Mouse (Mus musculus) T-helper 17 cell (primary cell): Measurements from ENCODE around the gene Smarcd1.

Experiments used
- in situ Hi-C, 2 experiments: fragments of 300-600 bp; cut with MboI, MseI; formaldehyde crosslinking; loops; 1 replicate in 1 of 2; 2 replicates in 1 of 2; pipeline ENCODE4 v1.15.1; 2025; ENCODE audit warnings: high pct_unique_total_duplicates in 2 of 2

Gene Smarcd1

DNA sequence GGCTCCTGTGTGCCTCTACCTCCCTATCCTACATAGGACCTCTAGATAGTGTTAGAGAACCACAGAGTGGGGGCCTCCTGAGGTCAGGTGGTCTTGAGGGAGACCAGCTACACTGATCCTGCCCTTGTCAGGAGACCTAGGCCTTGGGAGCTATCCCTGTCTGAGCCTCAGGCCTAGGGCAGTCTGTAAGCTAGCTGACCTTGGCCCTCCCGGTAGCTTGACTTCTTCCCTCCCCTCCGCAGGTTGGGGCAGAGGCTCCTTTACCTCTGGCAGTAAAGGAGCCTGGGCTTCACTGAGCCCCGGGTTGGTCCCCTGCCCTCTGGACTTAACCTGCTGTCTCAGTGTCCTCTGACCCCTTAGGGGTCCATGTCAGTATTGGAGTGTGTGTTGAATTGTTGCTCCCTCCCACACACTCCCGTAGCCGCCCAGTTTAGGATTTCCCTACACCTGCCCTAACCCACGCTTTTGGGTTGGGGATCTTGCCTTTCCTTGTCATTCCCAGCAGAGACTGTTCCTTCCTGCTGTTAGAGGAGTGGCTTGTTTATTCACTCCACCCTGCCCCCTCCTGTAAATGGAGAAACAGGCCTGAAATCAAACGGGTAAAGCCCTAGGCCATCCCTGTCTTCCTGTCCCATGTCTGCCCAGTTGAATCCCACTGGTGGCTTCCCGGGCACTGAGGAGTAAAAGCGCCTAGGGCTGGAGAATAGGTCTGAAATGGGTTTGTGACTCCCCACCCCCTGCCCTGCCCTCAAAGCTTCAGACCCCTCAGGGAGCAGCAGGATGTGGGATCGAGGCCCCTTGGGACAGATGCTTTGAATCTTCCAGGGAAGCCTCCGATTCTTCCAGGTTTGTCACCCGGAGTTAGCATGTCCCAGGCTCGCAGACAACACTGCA is 11.0 kb downstream of the Smarcd1 start:
- in situ Hi-C loops = no loop called here

DNA sequence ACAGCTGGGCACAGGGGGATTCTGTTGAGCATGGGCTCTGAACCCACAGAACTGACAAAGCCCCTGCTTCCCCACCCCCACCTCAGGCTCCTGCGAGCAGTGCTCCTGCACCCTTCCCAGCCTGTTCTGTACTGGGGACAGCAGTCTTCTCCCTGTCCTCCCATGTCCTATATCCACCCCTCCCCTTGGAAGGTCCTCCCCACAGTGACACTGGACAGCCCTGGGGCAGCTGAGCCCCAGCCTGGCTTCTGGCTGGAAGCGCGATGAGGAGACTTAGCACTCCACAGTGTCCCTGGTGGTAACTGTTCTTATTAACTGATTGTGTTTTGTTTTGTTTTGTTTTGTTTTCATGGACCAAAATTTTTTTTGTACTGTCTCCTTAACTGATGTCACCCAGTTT is 11.6 kb downstream of the Smarcd1 start:
- in situ Hi-C loops = no loop called here

DNA sequence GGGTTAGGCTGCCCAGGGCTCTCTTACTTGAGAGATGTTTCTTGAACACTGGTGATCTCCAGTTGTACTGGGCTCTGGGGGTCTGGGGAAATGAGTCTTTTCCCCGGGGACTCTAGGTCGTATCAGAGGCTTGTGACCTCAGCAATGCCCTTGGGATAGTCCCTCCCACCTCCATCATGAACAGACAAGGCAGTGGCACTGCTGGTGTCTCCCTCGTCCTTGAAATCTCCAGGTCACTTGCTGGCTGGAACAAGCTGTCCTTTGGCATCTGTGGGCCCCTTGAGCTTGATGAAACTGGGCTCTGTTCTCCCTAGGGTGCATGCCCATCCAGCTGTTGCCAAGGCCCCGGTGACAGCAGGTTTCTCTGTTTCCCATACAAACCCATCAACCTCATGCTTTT is 12.3 kb downstream of the Smarcd1 start:
- in situ Hi-C loops = no loop called here

DNA sequence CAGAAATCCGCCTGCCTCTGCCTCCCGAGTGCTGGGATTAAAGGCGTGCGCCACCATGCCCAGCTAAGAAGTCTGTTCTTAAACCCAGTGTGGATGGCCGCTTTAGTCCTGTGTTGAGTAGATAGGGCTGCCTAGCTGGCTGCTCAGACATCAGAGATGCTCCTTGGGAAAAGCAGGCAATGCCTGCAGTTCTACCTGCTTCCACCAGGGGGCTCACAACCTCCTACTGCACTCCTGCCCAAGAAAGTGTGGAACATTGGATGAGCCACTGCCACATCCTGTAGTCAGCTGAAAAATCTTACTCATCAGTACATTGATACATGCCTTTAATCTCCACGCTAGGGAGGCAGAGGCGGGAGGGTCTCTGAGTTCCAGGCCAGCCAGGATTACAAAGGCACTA is 12.9 kb downstream of the Smarcd1 start:
- in situ Hi-C loops = loop anchor here in 1 of 2 experiments (5.0 kb wide), 1 partner anchor 57 kb away; the partner anchor contains the start of gene Cers5

DNA sequence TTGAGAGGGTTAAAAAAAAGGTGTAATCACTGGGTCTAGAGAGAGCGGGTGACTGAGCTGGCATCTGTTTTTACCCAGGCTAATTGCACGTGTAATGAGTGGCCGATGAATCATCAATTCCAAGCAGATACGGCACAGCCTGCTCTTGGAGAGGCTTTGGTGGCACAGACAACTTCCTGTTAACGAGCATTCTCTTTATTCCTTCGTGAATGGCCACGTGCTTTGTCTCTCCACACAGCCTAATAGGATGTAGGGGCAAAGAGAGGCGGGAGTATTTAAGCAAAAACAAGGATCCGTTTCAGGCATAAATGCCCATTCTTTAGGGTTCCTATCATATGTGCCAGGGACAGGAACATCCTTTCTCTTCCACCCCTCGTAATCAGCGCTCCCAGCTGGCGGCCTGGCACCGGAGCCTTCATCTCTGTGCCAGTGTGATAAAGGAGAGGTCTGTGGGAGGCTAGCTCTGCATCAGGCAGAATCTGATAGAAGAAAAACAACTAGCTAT is 13.5 kb downstream of the Smarcd1 start:
- in situ Hi-C loops = loop anchor here in 1 of 2 experiments (5.0 kb wide), 1 partner anchor 57 kb away; the partner anchor contains the start of gene Cers5

DNA sequence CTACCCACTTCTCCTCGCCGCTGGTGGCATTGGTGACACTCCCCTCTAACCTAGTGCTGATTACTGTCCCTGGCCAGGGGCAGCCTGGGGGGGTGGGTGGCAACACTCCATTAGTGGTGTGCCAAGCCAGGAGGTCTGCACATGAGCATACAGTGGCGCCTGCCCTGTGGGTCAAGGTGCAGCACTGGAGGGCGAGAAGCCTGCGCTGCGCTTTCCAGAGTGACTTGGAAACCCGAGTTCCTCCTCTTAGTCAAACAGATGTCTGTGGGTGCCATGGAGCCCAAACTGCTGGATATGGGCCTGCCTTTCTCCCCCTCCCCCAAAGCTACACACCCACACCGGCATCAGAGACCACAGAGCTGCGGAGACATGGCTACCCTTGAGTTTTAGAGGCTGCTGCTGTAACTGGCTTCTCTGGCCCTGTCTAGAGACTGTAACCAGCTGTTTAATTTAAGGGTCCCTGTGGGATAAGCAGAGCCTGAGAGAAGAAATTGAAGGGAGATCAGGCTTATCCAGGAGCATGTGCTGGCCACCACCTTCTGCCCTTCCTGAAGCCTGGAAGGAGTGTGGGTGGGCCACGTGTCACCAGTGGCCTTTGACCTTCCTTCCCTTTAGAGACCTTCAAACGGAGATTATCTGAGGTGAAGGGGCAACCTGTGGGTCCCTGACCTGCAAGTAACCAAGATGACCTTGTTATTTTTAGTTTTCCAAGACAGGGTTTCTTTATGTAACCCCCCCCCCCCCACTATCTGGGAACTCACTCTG is 14.2 kb downstream of the Smarcd1 start:
- in situ Hi-C loops = loop anchor here in 1 of 2 experiments (5.0 kb wide), 1 partner anchor 56 kb away; the partner anchor contains the start of gene Cers5

DNA sequence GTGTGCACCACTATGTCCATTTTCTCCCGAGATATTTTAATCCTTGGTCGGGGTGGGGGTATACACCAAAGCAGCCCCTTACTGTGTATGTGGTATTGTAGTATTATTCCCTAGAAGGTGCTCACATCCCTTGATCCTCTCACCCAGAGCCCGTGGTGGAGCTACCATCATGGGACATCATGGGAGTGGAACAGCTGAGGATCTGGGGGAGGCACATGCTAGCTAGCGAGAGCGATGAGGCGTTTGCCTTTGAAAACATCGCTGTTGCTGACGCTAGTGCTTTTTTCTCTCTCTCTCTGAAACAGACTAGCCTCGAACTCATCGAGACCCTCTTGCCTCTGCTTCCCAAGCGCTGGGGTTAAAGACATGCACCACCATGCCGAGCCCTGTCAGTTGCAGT is 14.9 kb downstream of the Smarcd1 start:
- in situ Hi-C loops = loop anchor here in 1 of 2 experiments (5.0 kb wide), 1 partner anchor 55 kb away; the partner anchor contains the start of gene Cers5

DNA sequence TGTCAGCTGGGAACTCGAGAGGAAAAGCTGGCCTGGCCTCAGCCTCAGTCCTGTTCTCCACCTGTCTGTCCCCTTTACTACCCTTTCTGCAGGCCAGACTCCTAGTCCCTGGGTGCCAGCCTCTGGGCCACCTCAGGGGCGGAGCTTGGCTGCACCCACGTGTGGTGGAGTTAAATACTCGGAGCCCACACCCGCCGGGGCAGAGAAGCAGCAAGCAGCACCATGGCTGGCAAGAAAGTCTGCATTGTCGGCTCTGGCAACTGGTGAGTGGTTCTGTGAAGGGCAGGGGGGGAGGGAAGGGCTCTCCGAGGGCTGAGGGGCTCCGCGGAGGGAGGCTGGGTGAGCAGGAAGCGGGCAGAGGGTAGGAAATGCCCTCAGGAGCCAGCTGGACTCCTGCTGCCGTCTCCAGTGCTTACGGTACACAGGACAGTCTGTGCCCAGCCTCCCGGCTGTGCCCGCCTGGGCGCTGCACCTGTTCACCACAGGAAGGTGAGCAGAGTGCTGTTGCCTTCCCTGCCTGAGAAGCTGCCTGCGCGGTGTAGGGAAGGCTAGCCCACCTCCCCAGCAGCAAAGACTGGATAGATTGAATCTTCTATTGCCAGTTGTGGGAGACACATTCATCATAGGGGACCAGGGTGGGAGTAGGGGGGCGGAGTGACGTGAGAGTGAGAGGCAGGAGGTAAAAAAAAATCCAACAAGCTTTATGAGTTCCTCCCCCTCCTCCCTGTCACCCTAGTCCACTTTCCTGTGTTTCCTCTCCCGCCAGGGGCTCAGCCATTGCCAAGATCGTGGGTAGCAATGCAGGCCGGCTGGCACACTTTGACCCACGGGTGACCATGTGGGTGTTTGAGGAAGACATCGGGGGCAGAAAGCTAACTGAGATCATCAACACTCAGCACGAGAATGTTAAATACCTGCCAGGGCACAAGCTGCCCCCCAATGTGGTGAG is 15.7 kb downstream of the Smarcd1 start, which contains the start of gene Gpd1:
Gene Gpd1 (plus strand): TSS at position 130 of the 949 bp plus-strand sequence.
- in situ Hi-C loops = loop anchor here in 1 of 2 experiments (5.0 kb wide), 1 partner anchor 55 kb away; the partner anchor contains the start of gene Cers5

DNA sequence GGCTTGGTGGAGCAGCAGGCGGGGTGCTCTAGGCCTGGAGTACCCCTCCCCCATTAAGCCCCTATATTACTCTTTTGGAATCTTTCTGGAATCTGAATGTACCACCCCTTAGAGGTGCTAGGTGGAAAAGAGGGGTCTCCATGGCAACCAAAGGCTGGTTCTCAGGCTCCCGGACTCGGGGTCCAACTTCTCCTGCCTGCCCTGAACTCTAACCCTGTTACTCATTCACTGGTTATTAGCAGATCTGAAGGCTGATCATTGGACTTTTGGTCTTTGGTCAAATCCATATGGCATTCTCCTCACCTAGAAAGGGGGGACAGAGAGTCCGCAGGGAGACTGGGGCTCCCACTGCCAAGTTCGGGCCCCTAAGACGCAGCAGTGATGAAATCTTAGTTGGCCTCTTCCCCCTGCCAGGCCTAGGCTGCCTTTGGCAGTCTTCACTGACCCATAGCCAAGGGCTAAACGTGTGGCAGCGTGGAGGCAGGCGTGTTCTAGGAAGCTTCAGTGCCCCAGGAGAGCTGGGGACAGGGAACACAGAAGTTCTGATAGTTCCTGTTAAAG is 16.6 kb downstream of the Smarcd1 start:
- in situ Hi-C loops = loop anchor here in 1 of 2 experiments (5.0 kb wide), 1 partner anchor 54 kb away; the partner anchor contains the start of gene Cers5

DNA sequence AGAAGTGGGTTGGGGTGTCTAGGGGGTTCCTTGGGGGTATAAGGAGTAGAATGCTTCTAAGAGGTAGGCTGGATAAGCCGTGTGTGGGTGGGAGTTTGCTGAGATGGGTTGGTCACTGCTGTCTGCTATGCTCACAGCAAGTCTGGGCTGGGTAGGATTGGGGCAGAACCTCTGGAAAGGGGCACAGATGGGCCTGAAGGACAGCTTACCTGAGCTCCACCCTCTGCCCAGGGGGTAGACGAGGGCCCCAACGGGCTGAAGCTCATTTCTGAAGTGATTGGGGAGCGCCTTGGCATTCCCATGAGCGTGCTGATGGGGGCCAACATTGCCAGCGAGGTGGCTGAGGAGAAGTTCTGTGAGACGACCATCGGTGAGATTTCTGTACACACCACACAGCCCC is 17.9 kb downstream of the Smarcd1 start:
- in situ Hi-C loops = loop anchor here in 1 of 2 experiments (5.0 kb wide), 1 partner anchor 52 kb away; the partner anchor contains the start of gene Cers5

DNA sequence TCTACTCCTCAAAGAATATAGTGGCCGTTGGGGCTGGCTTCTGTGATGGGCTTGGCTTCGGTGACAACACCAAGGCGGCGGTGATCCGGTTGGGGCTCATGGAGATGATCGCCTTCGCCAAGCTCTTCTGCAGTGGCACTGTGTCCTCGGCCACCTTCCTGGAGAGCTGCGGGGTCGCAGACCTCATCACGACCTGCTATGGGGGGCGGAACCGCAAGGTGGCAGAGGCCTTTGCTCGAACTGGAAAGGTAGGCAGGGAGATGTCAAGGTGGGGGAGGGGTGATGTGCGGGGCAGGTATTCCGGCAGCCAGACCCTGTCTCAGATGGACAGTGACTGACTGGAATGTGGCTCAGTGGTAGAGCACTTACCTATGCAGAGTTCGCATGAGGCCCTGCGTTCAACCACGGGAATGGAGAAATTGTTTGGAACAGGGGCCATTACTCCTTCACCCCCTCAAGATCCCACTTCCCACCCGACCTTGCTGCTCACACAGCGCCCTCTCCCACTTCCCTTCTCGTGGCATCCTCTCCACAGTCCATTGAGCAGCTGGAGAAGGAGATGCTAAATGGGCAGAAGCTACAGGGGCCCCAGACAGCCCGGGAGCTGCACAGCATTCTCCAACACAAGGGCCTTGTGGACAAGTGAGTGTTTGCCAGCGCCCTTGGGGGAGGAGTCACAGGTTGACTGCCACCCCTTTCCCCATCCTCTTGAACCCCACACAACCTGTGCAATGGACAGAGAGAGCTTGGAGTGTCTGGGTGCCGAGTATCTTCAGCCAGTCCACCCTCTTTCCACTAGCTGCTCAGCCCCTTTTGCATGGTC is 20.2 kb downstream of the Smarcd1 start:
- in situ Hi-C loops = no loop called here

DNA sequence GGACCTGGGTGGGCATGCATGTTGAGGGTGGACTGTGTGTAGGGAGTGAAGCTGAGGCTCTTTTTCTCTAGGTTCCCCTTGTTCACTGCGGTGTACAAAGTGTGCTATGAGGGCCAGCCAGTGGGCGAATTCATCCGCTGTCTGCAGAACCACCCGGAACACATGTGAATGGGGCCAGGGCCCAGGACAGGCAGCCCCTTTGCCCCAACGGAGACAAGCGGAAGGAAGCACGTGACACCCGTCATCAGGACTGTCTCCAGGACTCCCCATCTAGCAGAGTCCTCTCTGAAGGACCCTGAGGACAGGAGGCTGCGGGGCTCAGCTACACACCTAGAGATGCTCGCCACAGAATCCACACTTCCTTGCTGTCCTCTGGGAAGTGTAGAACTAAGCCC is 21.2 kb downstream of the Smarcd1 start:
- in situ Hi-C loops = no loop called here

DNA sequence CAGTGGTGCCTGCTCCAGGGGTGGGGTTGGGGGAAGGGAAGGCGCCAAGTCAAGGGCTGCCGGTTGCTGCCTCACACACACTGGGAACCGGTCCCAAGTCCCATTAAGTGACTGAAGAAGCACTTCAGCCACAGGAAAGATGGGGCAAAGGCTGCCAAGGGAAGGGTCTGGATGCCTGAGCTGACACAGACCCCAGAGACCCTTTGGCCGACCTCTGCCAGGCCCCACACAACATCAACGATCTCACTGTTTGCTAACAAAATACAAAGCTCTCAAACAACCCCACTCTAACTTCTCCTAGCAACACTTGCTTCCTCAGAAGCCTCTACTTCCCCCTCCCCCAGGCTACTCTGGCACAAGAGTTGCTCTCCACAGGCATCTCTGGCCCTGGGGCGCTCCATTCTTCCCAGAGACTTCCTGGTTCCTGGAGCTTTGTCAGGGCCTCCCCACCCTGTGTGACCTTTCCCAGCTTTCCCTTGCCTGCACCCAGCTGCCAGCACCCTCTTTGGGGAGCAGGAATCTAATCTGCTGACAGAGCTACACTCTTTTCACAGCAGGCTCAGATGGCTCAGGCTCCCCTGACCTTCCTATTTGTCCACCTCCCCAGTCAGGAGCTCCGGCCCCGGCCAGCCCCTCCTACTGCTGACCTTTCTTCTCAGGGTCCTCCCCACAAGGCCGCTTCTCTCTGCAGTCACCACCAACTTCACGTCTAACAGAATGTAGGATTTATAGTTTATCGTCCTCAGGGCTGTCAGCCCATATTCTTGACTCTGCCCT is 21.8 kb downstream of the Smarcd1 start:
- in situ Hi-C loops = no loop called here

DNA sequence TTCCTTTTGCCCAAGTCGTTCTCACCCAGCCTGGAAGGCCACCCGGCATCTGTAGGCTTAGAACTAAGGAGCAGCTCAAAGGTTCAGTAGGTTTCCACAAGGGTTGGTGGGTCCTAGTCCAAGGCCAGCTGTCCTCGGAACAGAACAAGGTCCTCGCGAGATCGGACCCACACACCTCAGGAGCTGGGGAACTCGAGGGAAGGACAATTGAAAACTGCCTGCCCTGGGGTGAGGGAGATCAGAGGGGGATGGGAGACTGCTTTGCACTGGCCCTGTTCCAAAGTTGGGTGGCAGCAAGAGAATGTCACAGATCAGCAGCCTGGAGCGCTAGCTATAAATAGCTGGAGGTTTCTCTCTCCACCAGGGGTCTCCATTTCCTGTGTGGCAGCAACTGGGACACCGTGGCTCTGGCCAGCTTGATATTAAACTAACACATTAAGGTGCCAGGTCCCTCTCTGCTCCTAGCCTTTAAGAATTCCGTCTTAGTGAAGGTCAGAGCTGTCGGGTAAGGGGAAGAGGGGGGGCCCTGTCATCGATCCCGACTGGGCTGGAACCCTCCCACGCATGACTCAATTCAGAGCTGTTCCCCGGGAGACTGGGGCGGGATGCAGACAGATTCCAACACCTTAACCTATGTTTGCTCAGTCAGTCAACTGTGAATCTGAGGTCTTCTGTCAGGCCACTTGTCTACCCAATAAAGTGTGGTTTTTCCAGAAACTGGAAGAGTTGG is 22.5 kb downstream of the Smarcd1 start:
- in situ Hi-C loops = loop anchor here in 1 of 2 experiments (5.0 kb wide), 1 partner anchor 48 kb away; the partner anchor contains the start of gene Cers5

DNA sequence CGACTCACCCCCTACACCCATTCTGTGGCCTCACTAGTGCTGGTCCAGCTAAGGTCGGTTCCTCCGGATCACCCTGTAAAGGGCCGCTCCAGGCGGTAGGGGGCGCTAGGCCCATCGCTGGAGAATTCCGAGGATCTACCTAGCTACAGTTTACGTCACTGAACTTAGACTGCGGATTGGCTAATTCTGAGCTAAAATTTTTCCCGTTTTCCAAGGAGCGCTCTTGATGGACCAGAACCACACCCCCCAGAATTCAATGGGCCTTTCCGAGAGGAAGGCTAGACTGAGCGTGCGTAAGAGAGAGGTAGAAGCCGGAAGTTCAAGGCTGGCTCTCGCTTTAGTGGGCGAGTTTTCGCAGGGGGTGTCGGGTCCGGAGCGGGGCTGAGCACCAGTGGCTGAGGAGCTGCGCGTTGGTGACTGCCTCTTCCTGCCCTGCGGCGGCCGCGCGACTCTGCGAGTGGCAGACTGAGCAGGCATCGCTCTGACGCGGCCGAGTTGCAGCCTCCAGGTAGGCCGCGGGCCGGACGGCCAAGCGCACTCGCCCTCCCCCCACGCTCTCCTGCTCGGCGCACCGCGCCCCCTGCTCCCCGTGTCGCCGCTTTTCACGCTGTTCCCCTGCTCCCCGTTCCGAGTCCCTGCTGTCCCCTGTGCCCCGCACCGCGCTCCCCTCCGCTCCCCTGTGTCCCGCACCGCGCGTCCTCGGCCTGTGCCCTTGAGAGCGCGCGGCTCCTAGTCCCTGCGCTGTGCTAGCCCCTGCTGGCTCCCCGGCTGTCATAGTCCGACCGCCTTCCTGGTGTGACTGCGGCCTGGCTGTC is 23.6 kb downstream of the Smarcd1 start, which contains the start of gene Cox14:
Gene Cox14 (plus strand): TSS at position 278 of the 815 bp plus-strand sequence.
- in situ Hi-C loops = loop anchor here in 1 of 2 experiments (5.0 kb wide), 1 partner anchor 47 kb away; the partner anchor contains the start of gene Cers5

DNA sequence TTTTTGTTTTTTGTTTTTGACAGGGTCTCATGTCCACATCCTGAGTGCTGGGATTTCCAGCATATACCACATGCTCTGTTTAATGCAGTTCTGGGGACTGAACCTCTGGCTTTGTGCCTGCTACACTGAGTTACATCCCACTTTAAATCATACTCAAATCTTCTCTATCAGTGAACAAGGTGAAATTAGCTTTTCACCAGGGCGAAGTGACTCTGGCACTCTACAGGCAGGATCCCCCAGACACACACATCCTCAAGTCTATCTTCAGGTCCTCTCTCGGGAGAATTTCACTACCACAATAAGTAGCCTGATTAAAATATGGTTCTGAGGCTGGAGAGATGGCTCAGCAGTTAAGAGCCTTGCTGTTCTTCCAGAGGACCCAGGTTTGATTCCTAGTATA is 24.6 kb downstream of the Smarcd1 start:
- in situ Hi-C loops = loop anchor here in 1 of 2 experiments (5.0 kb wide), 1 partner anchor 46 kb away; the partner anchor contains the start of gene Cers5
